Mouse (Mus musculus): ENCODE data around the gene Cpeb3. TPM values are rescaled to one million over a fixed set of nuclear protein-coding genes. Genes with fewer than 3 reads are reported as not detected.

Cpeb3 gene
- polyA plus RNA-seq, 1 experiment, result 86.5 TPM

- TF ChIP-seq CTCF (IDR thresholded peaks at IDR 0.05; ENCODE audit: control insufficient read depth, insufficient read depth, insufficient replicate concordance, low read depth, low read length), result no peak
- no peak for TF ChIP-seq POLR2A (IDR thresholded peaks at IDR 0.05; ENCODE audit: control insufficient read depth, low read depth, low read length)
- no peaks in the 10 kb centered on the region for H3K4me1 ChIP-seq (ENCODE audit: control insufficient read depth, insufficient read depth, low read length)
- no peaks in the 10 kb centered on the region for H3K36me3 ChIP-seq (ENCODE audit: control insufficient read depth, insufficient read depth, low read length)
- H3K27me3 ChIP-seq (ENCODE audit: control insufficient read depth, insufficient read depth, low read length), result no peaks in the 10 kb centered on the region
- no peak overlapping the region for H3K4me3 ChIP-seq (ENCODE audit: control insufficient read depth, low read depth, low read length)
- no peak overlapping the region for H3K27ac ChIP-seq (ENCODE audit: control insufficient read depth, insufficient read depth, low read depth, low read length)
Measured at GRCm38 (mm10) chr19:37225197-37225862, 16.9 kb upstream of the Cpeb3 start.

DNA sequence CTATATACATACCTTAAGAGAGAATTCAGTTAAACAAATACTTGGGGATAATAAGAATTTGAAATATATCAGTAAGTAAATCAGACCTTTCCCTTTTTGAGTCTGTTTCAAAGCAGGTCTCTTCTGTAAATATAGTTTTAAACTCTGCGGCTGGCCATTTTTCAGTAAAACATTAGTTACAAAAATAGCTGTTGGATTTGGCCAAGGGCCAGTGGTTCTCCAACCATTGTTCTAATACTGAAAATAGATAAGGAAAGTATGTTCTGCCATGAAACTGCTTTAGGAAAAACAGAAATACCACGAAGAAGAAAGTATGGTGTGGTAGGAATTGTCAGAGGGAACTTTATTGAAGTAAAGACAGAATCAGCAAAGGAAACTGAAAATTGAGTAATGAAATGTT lies 6.3 kb upstream of the Cpeb3 start:
- Histone ChIP-seq H3K27ac (ENCODE audit: control insufficient read depth, insufficient read depth, low read depth, low read length) (no peak overlapping the region), H3K27me3 (ENCODE audit: control insufficient read depth, insufficient read depth, low read length) (no peaks in the 10 kb centered on the region), H3K4me3 (ENCODE audit: control insufficient read depth, low read depth, low read length) (no peak overlapping the region), H3K36me3 (ENCODE audit: control insufficient read depth, insufficient read depth, low read length) (peaks cover 3% of the 10 kb centered on the region), H3K4me1 (ENCODE audit: control insufficient read depth, insufficient read depth, low read length) (no peaks in the 10 kb centered on the region)
- TF ChIP-seq CTCF (IDR thresholded peaks at IDR 0.05; ENCODE audit: control insufficient read depth, insufficient read depth, insufficient replicate concordance, low read depth, low read length) (no peak), POLR2A (IDR thresholded peaks at IDR 0.05; ENCODE audit: control insufficient read depth, low read depth, low read length) (no peak)

DNA sequence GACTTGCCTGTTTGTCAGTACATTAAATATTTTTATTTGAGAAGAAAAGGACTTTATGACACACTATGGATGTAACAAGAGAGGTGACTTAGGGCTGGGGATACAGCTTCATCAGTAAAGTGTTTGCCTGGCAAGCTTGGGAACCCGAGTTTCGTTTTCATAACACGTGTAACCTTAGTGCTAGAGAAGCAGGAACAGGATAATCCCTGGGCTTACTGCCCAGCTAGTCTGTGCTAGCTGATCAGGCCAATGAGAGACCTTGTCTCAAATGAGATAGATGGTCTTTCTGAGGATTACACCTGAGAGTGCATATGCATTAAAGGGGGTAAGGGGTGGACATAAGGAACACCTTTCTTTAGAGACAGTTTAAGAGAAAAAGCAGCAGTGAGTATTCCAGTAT lies 3.0 kb upstream of the Cpeb3 start:
- no peaks in the 10 kb centered on the region for H3K36me3 ChIP-seq (ENCODE audit: control insufficient read depth, insufficient read depth, low read length)
- H3K4me3 ChIP-seq (ENCODE audit: control insufficient read depth, low read depth, low read length), result no peak overlapping the region
- no peaks in the 10 kb centered on the region for H3K27me3 ChIP-seq (ENCODE audit: control insufficient read depth, insufficient read depth, low read length)
- no peaks in the 10 kb centered on the region for H3K4me1 ChIP-seq (ENCODE audit: control insufficient read depth, insufficient read depth, low read length)
- TF ChIP-seq CTCF (IDR thresholded peaks at IDR 0.05; ENCODE audit: control insufficient read depth, insufficient read depth, insufficient replicate concordance, low read depth, low read length) (no peak), POLR2A (IDR thresholded peaks at IDR 0.05; ENCODE audit: control insufficient read depth, low read depth, low read length) (no peak)
- H3K27ac ChIP-seq (ENCODE audit: control insufficient read depth, insufficient read depth, low read depth, low read length), result no peak overlapping the region

- Histone ChIP-seq H3K4me1 (ENCODE audit: control insufficient read depth, insufficient read depth, low read length) (peaks cover 3% of the 10 kb centered on the region; the same call in 1 of the 2 replicates), H3K4me3 (ENCODE audit: control insufficient read depth, low read depth, low read length) (no peak overlapping the region), H3K27ac (ENCODE audit: control insufficient read depth, insufficient read depth, low read depth, low read length) (no peak overlapping the region), H3K27me3 (ENCODE audit: control insufficient read depth, insufficient read depth, low read length) (no peaks in the 10 kb centered on the region), H3K36me3 (ENCODE audit: control insufficient read depth, insufficient read depth, low read length) (no peaks in the 10 kb centered on the region)
- TF ChIP-seq CTCF (IDR thresholded peaks at IDR 0.05; ENCODE audit: control insufficient read depth, insufficient read depth, insufficient replicate concordance, low read depth, low read length) (no peak), POLR2A (IDR thresholded peaks at IDR 0.05; ENCODE audit: control insufficient read depth, low read depth, low read length) (no peak)
Measured at GRCm38 (mm10) chr19:37210457-37210856, 2.1 kb upstream of the Cpeb3 start.

GRCm38 (mm10) chr19:37209467-37210128 lies 1.2 kb upstream of the Cpeb3 start:
- Histone ChIP-seq H3K27ac (ENCODE audit: control insufficient read depth, insufficient read depth, low read depth, low read length) (no peak overlapping the region), H3K36me3 (ENCODE audit: control insufficient read depth, insufficient read depth, low read length) (no peaks in the 10 kb centered on the region), H3K27me3 (ENCODE audit: control insufficient read depth, insufficient read depth, low read length) (no peaks in the 10 kb centered on the region), H3K4me3 (ENCODE audit: control insufficient read depth, low read depth, low read length) (no peak overlapping the region; the same call in 1 of the 2 replicates), H3K4me1 (ENCODE audit: control insufficient read depth, insufficient read depth, low read length) (peaks cover 3% of the 10 kb centered on the region; the same call in 1 of the 2 replicates)
- no peak for TF ChIP-seq CTCF (IDR thresholded peaks at IDR 0.05; ENCODE audit: control insufficient read depth, insufficient read depth, insufficient replicate concordance, low read depth, low read length)
- no peak for TF ChIP-seq POLR2A (IDR thresholded peaks at IDR 0.05; ENCODE audit: control insufficient read depth, low read depth, low read length)

- TF ChIP-seq POLR2A (IDR thresholded peaks at IDR 0.05; ENCODE audit: control insufficient read depth, low read depth, low read length), result no peak
- TF ChIP-seq CTCF (IDR thresholded peaks at IDR 0.05; ENCODE audit: control insufficient read depth, insufficient read depth, insufficient replicate concordance, low read depth, low read length), result no peak
- peaks cover 3% of the 10 kb centered on the region; the same call in 1 of the 2 replicates for H3K4me1 ChIP-seq (ENCODE audit: control insufficient read depth, insufficient read depth, low read length)
Measured at GRCm38 (mm10) chr19:37208986-37209385, 585 bp upstream of the Cpeb3 start.

GRCm38 (mm10) chr19:37207303-37208175 lies 862 bp downstream of the Cpeb3 start, which contains the start of gene March5:
Gene March5, plus strand, starts transcription at chr19:37207543.
- peak within 1 kb of the TSS; percentile 99 for H3K4me3 ChIP-seq (ENCODE audit: control insufficient read depth, low read depth, low read length)
- TF ChIP-seq POLR2A (IDR thresholded peaks at IDR 0.05; ENCODE audit: control insufficient read depth, low read depth, low read length), result peak; percentile 80
- no peak for TF ChIP-seq CTCF (IDR thresholded peaks at IDR 0.05; ENCODE audit: control insufficient read depth, insufficient read depth, insufficient replicate concordance, low read depth, low read length)
- peaks cover 3% of the 10 kb centered on the region; the same call in 1 of the 2 replicates for H3K4me1 ChIP-seq (ENCODE audit: control insufficient read depth, insufficient read depth, low read length)
- H3K27ac ChIP-seq (ENCODE audit: control insufficient read depth, insufficient read depth, low read depth, low read length), result peak within 1 kb of the TSS; percentile 96
- no peaks in the 10 kb centered on the region for H3K36me3 ChIP-seq (ENCODE audit: control insufficient read depth, insufficient read depth, low read length)
- H3K27me3 ChIP-seq (ENCODE audit: control insufficient read depth, insufficient read depth, low read length), result no peaks in the 10 kb centered on the region

More at GRCm38 (mm10) chr19:37208986-37209385, 585 bp upstream of the Cpeb3 start:
- Histone ChIP-seq H3K27ac (ENCODE audit: control insufficient read depth, insufficient read depth, low read depth, low read length) (no peak overlapping the region), H3K36me3 (ENCODE audit: control insufficient read depth, insufficient read depth, low read length) (no peaks in the 10 kb centered on the region), H3K27me3 (ENCODE audit: control insufficient read depth, insufficient read depth, low read length) (no peaks in the 10 kb centered on the region), H3K4me3 (ENCODE audit: control insufficient read depth, low read depth, low read length) (peak overlapping the region; percentile 99; the same call in 1 of the 2 replicates)
